Mouse (Mus musculus) Patski (cell line): ENCODE measurements around the gene Kif1c. TPM values are rescaled to one million over a fixed set of nuclear protein-coding genes. Genes with fewer than 3 reads are reported as not detected.
A peak's percentile ranks its signal among the peaks of the same experiment; 100 is the strongest.

Experiments used
- ATAC-seq: fragments of 100-300 bp; one replicate; pipeline ENCODE4 v1.8.0; 2021
- CTCF ChIA-PET: fragments of 350-600 bp; sonication (Branson Sonifier 250); formaldehyde crosslinking; loops from one replicate; lab custom pipeline; 2022; ENCODE audit warnings: inconsistent platforms; lab: Charles Lee
- POLR2A ChIA-PET: fragments of 350-600 bp; sonication (Branson Sonifier 250); formaldehyde crosslinking; loops from one replicate; lab custom pipeline; 2022; ENCODE audit warnings: antibody characterized with exemption, inconsistent platforms; lab: Charles Lee
- DNase-seq: peaks from one replicate; pipeline ENCODE4 v3.0.0-alpha.2; 2011; ENCODE audit warnings: low read depth, low spot score
- H3K27me3 ChIP-seq: fragments of 371-371 bp; one replicate; pipeline ENCODE4 v1.5.1; 2021
- CTCF ChIP-seq: fragments of 100-300 bp; IDR thresholded peaks from one replicate; pipeline ENCODE4 v1.5.1; 2021
- in situ Hi-C: fragments of 300-500 bp; cut with MboI; formaldehyde crosslinking; loops from 3 replicates; pipeline ENCODE4 v1.11.1; 2018; ENCODE audit warnings: low pct_unique_long_range_greater_than_20kb, mixed read lengths
- polyA plus RNA-seq: library from polyadenylated mRNA; unstranded; gene quantifications from one replicate; pipeline ENCODE4 v1.2.3, GENCODE M21; 2021

Kif1c gene
- polyA plus RNA-seq, 1 experiment from 2014 or later: 126 TPM

GRCm38 (mm10) chr11:70687601-70688199 is 12.6 kb upstream of the Kif1c start, which contains the start of gene Camta2:
Gene Camta2, minus strand, starts transcription at chr11:70688105.
- peak; percentile 99 for TF ChIP-seq CTCF
- no peaks in the 10 kb centered on the region for H3K27me3 ChIP-seq
- in situ Hi-C loops: loop anchor here (5.0 kb wide), 1 partner anchor 65 kb away; no protein-coding TSS in a partner anchor
- ChIA-PET POLR2A (interaction anchor here (0.6 to 2.2 kb wide), 5 partner anchors 12 to 50 kb away, joined by 3 to 11 read pairs (median 7); partner anchors contain the start of genes Inca1, Kif1c, Rnf167 and Slc25a11), CTCF (interaction anchor here (0.8 to 1.5 kb wide), 7 partner anchors 10 to 19 kb away, joined by 3 to 7 read pairs (median 4); partner anchors contain the start of gene Spag7)
- DNase-seq (no peak), ATAC-seq (peak; percentile 63)

GRCm38 (mm10) chr11:70688372-70688771 is 12.0 kb upstream of the Kif1c start:
- CTCF ChIA-PET: interaction anchor here (0.8 to 1.5 kb wide), 6 partner anchors 9 to 17 kb away, joined by 3 to 7 read pairs (median 3); no protein-coding TSS in a partner anchor
- ATAC-seq (no peak), DNase-seq (no peak)
- in situ Hi-C loops: loop anchor here (5.0 kb wide), 1 partner anchor 64 kb away; no protein-coding TSS in a partner anchor
- no peak for TF ChIP-seq CTCF
- POLR2A ChIA-PET: interaction anchor here (0.6 to 2.2 kb wide), 4 partner anchors 12 to 50 kb away, joined by 3 to 11 read pairs (median 7); partner anchors contain the start of genes Inca1, Kif1c, Rnf167 and Slc25a11
- no peaks in the 10 kb centered on the region for H3K27me3 ChIP-seq

- no peak for TF ChIP-seq CTCF
- no peaks in the 10 kb centered on the region for H3K27me3 ChIP-seq
- no peak for DNase-seq
- ChIA-PET CTCF (interaction anchor here (1.1 kb wide), 1 partner anchor 13 kb away, joined by 3 read pairs; no protein-coding TSS in a partner anchor), POLR2A (interaction anchor here (1.3 kb wide), 1 partner anchor 10 kb away, joined by 5 read pairs; the partner anchor contains the start of genes Inca1 and Kif1c)
- ATAC-seq: no peak
- in situ Hi-C loops: loop anchor here (5.0 kb wide), 1 partner anchor 63 kb away; no protein-coding TSS in a partner anchor
Measured at GRCm38 (mm10) chr11:70689578-70689977, 10.8 kb upstream of the Kif1c start.

GRCm38 (mm10) chr11:70693504-70693903 is 6.8 kb upstream of the Kif1c start:
- ChIA-PET POLR2A (no interaction called here), CTCF (no interaction called here)
- H3K27me3 ChIP-seq: no peaks in the 10 kb centered on the region
- DNase-seq (no peak), ATAC-seq (no peak)
- in situ Hi-C loops: no loop called here
- no peak for TF ChIP-seq CTCF

- TF ChIP-seq CTCF: no peak
- ATAC-seq (no peak), DNase-seq (no peak)
- CTCF ChIA-PET: interaction anchor here (0.9 to 1.8 kb wide), 4 partner anchors 9 to 45 kb away, joined by 3 to 5 read pairs (median 4); no protein-coding TSS in a partner anchor
- no peaks in the 10 kb centered on the region for H3K27me3 ChIP-seq
- POLR2A ChIA-PET: no interaction called here
- in situ Hi-C loops: no loop called here
Measured at GRCm38 (mm10) chr11:70697376-70697775, 3.0 kb upstream of the Kif1c start.

GRCm38 (mm10) chr11:70699051-70699450 is 1.3 kb upstream of the Kif1c start:
- in situ Hi-C loops: no loop called here
- ATAC-seq (no peak), DNase-seq (no peak)
- ChIA-PET CTCF (interaction anchor here (0.6 to 1.4 kb wide), 3 partner anchors 11 to 14 kb away, joined by 3 to 4 read pairs (median 3); partner anchors contain the start of gene Camta2), POLR2A (interaction anchor here (1.5 to 2.0 kb wide), 2 partner anchors 10 to 12 kb away, joined by 5 to 7 read pairs; partner anchors contain the start of gene Camta2)
- no peaks in the 10 kb centered on the region for H3K27me3 ChIP-seq
- no peak for TF ChIP-seq CTCF

GRCm38 (mm10) chr11:70700613-70701012 is 265 bp downstream of the Kif1c start:
- DNase-seq (no peak), ATAC-seq (peak; percentile 54)
- CTCF ChIA-PET: no interaction called here
- no peaks in the 10 kb centered on the region for H3K27me3 ChIP-seq
- in situ Hi-C loops: no loop called here
- TF ChIP-seq CTCF: no peak
- POLR2A ChIA-PET: interaction anchor here (1.5 to 2.0 kb wide), 2 partner anchors 11 to 13 kb away, joined by 5 to 7 read pairs; partner anchors contain the start of gene Camta2

- DNase-seq (no peak), ATAC-seq (no peak)
- POLR2A ChIA-PET: interaction anchor here (0.5 to 2.0 kb wide), 2 partner anchors 14 to 138 kb away, joined by 7 to 8 read pairs; partner anchors contain the start of gene Camta2
- TF ChIP-seq CTCF: no peak
- CTCF ChIA-PET: no interaction called here
- H3K27me3 ChIP-seq: no peaks in the 10 kb centered on the region
- in situ Hi-C loops: no loop called here
Measured at GRCm38 (mm10) chr11:70701221-70701955, 1.0 kb downstream of the Kif1c start.

GRCm38 (mm10) chr11:70701984-70702733 is 1.8 kb downstream of the Kif1c start:
- ATAC-seq: no peak
- no peaks in the 10 kb centered on the region for H3K27me3 ChIP-seq
- POLR2A ChIA-PET: interaction anchor here (0.6 to 1.0 kb wide), 2 partner anchors 9 to 802 kb away, joined by 3 to 6 read pairs; no protein-coding TSS in a partner anchor
- CTCF ChIA-PET: interaction anchor here (1.0 to 1.5 kb wide), 4 partner anchors 12 to 270 kb away, joined by 3 to 5 read pairs (median 3); partner anchors contain the start of gene Camta2
- in situ Hi-C loops: no loop called here
- no peak for DNase-seq
- TF ChIP-seq CTCF: no peak
